Mouse (Mus musculus) left cerebral cortex, adult 11 months (tissue): ENCODE measurements around the gene Tfap2c.

ENCODE experiments used
- DNase-seq: peaks from one replicate; pipeline ENCODE4 v3.0.0; 2022; ENCODE audit warnings: low spot score

Tfap2c gene

DNA sequence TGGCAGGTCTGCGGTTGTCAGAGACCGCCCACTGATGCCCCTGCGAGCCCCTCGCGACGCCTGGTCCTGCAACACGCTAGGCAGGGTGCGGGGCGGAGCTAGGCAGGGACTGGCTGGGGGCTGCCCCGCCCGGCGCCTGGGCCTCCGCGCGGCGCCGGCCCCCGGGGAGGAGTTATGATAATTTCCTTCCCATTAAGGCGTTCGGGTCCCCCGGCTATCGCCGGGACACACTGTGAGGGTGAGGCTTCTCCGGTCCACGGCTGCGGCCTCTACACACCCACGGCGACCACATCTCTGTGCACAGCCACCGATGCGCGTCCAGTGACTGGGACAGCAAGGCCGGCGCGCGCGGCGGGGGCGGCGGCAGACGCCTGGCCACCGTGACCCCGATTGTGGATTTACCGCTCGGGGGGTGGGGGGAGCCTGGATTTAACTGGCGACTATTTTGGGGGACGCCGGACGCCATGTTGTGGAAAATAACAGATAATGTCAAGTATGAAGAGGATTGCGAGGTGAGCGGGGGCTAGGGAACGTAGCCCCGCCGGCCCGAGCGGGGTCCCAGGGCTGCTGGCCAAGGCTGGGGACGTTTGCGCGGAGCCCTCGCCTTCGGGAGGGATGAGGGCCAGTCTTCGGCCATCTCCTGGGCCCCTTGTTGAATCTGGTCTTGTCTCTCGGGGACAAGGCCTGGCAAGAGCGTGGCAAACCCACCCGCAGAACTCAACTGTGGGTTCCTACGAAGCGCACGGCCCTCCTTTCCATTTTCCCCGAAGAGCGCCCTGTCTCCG lies at the start of gene Tfap2c:
Tfap2c (plus strand) TSS at position 223 of the 785 bp plus-strand sequence.
- DNase-seq, result no peak

DNA sequence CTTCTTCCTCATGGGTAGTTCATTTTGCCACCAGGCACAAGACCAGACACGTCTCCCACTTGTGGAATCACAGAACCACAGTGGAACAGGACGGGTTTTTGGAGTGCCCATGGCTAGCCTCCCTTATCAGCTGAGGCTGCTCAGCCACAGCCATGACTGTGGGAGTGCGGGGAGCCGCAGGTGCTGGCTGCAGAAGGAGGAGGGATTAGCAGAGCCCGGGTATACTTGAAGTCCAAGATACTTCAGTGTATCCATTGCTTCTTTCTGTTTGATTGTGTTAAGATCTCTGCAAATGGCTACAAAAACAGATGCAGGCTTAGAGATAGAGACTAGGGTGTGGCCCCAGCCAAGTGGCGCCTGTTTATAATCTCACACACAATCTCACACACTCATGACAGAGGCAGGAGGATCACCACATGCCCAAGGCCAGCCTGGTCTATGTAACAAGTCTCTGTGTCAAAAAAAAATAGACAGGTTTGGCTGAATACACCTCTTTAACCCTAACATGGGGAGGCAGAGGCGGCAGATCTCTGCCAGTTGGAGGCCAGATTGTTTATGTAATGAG lies 48.6 kb upstream of the Tfap2c start:
- no peak for DNase-seq

DNA sequence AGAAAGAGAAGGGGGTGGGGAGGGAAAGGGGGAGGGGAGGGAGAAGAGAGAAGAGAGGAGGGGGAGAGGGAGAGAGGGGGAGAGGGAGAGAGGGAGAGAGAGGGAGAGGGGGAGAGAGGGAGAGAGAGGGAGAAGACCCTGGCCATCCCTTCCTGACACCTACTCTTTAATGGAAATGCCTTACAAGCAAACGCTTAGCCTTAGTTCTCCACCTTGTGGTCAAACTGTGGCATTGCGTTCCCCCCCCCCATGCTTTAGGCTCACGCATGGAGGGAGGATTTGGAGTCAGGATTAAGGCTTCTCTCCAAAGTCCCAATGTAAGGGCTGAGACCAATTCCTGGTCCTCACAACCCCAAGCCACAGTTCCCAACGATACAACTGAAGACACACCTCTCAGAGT lies 48.1 kb upstream of the Tfap2c start:
- no peak for DNase-seq

DNA sequence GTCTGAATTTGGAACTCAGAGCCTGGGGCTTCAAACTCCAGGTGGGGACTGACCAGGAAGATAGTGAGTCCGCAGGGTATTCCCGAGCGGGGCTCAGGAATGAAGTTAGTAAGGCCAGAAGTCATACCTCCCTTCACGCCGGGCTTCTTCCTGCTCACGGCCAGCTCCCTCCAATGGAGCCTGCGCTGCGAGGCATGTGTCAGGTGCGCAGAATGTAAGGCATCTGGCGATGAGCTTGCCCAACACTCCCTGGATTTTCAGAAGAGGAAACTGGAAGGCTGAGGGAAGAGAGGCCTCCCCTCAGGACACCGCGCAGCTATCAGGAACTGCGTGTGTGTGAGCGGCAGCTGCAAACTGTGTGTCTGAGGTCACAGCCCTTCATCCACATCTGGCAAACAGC lies 47.2 kb upstream of the Tfap2c start:
- DNase-seq, result no peak

DNA sequence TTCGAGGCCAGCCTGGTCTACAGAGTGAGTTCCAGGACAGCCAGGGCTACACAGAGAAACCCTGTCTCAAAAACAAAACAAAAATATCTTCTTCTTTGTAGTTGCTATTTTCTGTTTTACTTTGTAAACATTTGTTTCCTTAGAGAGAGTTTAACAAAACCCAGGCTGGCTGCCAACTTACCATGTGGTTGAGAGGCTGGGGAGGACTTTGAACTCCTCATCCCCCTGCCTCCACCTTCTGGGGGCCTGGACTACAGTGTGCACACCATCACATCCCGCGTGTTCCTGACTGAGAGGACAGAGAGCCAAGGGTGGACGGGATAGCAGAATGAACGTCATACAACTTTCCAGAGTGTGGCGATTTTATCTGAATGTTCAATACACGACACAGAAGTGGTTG lies 43.3 kb upstream of the Tfap2c start:
- no peak for DNase-seq

DNA sequence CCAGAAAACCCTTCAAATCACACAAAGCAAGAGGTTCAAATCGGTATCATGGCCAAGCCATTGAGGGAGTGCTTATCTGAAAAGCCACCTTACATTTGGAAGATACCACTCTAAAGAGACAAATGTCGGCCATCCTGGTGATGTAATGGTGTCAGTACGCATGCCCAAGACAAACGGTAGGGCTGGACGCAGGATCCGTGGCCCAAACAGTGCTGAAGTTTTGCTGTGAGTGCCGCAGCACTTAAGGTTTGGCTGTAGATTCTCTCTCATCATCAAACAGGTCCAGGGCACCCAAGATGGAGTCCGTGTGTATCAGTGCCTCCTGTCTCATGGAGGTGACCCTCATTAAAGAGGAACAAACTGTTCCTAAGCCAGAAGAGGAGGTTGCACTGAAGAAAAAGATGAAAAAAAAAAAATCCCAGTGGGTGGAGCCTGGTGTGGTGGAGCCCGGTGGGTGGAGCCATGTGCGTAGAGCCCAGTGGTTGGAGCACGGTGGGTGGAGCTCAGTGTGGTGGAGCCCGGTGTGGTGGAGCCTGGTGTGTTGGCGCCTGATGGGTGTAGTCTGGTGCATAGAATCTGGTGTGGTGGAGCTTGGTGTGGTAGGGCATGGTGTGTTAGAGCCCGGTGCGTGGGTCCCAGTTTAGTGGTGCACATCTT lies 39.2 kb upstream of the Tfap2c start:
- DNase-seq, result no peak

DNA sequence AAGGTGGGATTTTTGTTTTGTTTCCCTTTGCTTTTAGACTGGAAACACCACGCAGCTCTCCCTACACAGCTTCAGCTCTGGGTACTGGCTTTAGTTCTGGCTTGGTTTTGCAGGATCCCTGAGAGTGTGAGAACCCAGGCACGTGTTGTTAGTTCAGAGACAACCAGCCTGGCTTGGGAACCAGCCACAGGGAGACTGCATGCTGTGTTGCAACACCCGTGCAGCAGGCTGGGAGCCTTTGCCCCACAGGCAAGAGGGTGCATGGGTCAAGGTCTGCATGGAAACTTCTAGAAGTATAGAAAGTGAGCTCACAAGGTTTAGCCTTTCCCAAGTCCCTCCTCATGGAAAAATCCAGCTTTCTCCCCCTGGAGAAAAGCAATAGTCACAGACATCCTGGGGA lies 38.5 kb upstream of the Tfap2c start:
- DNase-seq, result no peak

DNA sequence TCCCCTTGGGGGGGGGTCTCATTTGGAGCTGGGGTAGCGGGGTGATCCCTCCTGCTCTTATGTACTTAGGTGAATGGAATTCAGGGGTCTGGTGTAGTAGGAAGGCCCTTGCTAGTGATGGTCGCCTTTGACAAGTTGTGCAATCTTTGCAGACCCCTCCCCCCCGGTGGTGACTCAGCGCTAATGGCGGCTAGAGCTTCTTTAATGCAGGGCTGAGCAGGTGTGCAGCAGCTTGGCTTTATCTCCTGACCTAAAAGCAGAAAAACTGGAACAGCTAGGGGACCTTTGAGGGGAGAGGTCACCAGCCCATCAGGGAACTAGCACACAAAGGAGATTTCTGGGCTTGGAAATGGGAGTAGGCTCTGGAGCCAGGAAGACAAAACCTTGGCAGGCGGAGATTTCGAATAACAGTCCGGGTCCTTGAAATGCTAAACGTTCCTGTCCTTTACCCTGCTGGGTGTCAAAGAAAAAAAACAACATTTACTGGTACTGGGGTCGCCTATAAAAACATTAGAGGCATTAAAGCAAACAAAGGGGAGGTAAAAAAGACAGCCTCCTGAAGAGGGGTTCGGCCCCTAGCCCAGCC lies 32.9 kb upstream of the Tfap2c start:
- no peak for DNase-seq

DNA sequence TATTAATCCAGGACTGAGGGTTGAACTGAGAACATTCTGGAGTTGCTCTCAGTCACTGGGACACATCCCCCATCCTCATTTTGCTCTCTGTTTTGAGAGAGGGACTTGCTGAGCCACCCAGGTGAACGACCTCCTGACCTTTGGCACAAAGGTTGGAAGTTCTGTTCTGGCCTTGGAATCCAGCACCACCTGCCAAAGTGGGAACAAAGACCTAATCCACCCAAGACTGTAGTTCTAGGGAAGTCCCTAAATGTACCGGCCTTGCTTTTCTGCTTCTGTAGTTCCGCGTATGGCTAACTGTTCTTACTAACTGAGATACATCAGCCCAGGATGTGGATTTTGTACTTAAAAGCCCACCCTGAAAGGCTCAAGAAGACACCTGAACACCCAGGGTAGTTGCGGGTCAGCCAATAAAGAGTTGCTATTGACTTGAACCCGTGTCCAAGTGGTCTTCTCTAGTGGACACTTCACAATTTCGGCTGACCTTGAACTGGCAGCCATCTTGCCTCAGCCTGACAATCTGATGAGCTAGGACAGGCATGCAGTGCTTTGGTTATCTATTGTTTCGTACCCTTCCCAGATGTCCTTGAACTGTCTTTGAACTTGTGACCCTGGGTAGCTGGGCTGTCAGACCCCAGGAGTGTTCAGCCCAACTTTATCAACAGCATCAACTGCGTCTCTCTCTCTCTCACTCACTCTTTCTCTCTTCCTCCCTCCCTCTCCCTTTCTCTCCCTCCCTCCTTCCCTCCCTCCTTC lies 28.6 kb upstream of the Tfap2c start:
- DNase-seq, result no peak

DNA sequence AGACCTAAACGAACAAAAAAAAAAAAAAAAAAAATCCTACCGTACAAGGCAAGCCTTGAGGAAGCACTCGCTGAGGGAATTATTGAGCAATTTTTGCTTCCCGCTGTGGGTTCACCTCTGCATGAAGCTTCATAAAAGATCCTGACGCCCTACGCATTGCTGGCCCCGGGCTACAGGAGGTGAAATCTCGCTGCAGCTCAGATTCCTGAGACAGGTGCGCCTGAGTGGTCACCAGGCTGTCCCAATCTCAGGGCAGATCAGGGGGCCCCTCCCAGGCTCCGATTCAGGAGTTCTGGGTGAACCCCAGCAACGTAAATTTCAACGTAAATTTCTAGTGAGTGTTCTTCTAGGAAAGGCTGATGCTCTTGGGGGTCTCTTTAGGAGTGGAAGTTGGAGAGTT lies 26.9 kb upstream of the Tfap2c start:
- DNase-seq, result no peak

DNA sequence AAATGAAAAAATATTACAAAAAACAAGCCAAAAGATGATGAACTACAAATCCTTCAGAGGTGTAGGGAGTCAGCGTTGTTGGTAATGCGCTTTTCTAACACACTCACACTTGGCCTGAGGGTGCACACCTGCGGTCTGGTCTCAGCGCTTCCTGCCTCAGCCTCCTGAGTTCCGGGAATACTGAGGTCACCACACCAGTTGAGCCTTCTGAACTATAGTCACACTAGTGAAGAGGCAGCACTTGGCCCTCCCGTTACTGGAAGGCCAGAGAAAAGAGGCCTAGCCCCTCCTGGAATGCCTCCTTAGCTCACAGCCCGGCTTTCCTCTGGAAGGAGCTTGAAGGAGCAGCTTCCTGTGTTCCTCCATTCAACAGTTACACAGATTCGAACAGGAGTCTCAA lies 22.2 kb upstream of the Tfap2c start:
- no peak for DNase-seq

DNA sequence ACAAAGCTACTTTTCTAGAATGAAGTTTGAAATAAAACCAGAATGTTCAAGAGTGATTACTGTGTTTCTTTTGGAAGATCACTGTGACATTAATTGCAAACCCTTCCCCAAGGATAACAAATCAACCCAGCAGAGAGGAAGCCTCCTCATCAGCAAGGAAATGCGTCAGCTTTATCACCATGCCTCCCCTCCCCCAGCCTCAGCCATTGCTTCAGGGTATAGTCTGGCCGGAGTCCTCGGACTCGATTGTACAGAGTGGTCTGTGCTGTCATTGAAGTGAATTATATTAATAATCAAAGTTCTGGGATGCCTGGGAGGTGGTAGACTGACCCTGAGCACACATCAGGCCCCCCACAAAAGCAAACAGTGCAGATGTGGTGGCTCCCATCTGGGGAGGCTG lies 5.4 kb upstream of the Tfap2c start:
- no peak for DNase-seq

DNA sequence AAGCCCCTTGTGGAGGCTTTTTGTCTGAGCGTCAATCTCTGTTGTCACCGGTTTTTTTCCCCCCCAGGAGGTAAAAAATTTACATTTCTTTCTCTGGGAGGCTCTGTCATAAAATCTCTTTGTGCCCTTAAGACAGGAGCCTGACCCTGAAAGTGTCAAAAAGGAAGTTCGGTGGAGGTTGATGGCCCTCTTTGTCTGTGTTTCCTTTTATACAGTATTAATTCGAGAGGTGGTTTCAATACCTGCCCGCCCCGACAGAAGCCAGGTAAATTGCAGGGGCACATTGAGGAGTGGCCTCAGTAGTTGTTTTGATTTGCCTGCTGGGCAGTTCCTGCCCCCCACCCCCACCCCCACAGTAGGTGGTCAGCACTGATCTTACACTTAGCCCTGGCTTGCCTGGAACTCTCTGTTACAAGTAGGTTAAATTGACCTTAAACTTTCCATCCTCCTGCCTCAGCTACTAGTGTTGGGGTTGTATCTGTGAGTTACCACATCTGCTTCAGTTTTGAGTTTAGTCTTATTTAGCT lies 4.7 kb upstream of the Tfap2c start:
- DNase-seq, result no peak

DNA sequence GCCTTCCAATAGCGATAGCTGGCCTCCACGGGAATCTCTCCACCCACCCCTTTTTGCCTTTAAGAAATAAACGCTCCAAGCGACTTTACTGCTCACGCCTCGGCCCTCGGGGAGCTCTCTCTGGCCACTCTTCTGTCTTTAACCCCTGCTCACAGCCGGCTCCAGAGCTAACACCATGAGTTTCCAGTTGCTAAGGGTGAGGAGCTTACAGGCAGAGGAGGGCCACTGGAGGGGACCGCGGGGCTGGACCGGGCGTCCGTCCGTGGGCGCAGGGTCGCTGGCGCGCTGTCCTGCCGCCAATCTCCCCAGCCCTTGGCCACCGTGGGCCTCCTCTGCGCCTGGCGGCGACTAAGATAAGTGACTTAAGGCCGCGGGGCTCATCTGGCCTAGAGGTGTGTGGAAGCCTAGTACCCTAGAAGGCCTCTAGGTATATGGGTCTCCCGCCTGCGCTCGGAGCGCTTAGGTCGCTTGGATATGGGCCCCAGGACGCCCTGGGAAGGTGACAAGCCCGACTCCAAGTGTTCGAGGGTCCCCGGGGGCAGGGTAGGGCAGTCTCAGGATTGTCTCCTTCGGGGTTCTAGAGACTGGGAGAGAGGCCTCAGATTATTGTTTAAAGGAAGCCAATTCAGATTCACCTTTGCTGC lies 3.7 kb upstream of the Tfap2c start:
- no peak for DNase-seq

DNA sequence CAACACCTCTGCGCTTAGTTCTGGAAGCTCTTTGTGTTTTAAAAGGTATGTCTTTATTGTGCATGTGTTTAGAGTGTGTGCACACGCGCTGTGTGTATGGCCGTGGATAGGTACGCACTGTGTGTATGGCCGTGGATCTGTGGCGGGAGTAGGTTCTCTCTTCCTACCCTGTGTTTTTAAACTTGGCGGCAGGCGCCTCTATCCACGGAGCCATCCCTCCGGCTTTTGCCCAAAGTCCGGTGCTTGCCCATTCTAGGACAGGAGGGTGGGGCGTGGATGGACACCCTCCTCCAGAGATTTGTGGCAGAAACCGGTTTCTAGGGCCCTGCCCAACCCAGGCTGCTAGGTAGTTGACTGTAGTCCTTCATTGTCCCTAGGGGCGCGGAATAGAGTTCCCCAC lies 2.8 kb upstream of the Tfap2c start:
- no peak for DNase-seq

DNA sequence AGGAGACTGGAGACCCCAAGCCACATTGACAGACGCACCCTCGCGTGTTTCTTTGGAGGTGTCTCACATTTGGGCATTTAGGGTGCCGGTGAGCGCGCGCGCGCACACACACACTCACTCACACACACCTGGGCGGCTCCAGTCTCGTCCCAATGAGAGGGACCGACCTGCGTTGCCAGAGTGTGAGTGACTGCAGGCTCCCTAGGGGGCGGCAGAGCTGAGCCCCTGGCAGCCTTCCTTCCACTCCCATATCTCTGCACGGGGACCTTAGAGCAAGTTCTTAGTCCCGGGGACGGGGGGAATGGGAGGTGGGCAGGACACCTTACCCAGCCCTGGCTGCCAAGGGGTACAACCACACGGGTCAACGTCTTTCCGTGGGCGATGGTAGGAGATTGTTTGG lies 2.3 kb upstream of the Tfap2c start:
- no peak for DNase-seq

DNA sequence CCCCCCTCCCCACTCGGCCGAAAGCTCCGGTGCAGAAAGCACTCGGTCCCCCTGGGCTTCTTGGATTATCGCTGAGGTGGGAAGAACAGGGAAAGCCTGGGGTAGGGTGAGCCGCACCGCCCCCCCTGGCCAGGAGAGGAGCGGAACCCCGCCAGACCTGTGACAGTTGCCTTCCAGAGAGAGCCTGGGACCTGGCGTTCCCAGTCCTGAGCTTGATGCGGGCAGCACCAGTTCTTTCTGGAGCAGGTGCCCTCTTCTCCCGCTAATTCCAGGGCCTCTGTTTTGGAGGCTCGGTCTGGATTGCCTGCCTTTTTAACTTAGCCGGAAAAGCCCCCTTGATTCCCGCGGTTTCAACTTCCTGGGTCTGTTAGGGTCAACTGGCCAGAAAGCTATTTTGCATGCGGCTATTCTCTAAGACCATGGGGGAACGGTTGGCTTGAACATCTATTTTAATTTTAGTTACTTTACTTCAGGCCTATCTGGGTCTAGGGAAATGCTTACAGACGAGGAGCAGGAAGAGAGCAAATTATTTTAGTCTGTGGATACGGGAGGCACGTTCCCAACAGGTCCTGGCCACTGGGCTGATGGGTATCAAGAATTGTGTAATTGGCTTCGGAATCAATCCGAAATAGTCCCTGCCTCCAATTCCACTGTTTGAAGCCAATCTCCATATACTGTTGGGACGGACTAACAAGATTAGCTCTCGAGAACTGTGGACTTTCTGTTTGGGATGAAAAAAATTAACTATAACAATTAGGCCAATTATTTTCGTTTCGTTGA lies 1.4 kb upstream of the Tfap2c start:
- no peak for DNase-seq

DNA sequence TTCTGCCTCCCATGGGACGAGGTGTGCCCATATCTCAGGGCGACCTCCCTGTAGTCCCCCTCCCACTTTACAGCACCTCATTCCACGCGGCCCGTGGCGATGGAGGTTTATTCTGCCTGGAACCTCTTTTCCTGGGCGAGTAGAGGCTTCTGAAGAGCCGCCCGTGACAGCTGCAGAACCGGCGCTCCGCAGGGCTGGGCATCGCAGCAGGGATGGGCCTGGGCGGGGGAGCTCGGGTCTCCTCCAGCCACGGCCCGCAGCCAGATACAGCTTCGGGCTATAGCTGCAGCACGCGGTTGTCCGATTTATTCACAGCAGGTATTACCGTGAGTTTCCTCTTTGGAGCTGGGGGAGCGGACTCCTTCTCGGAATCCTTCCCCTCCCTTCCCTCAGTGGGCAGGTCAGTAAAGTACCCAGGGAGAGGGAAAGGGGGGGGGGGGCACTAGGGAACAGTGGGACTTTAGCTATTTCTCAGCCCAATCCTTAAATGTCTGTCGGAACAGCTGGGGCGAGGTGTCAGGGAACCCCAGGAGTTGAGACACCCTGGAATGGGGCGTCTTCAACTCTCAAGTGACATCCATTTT lies 629 bp upstream of the Tfap2c start:
- no peak for DNase-seq

DNA sequence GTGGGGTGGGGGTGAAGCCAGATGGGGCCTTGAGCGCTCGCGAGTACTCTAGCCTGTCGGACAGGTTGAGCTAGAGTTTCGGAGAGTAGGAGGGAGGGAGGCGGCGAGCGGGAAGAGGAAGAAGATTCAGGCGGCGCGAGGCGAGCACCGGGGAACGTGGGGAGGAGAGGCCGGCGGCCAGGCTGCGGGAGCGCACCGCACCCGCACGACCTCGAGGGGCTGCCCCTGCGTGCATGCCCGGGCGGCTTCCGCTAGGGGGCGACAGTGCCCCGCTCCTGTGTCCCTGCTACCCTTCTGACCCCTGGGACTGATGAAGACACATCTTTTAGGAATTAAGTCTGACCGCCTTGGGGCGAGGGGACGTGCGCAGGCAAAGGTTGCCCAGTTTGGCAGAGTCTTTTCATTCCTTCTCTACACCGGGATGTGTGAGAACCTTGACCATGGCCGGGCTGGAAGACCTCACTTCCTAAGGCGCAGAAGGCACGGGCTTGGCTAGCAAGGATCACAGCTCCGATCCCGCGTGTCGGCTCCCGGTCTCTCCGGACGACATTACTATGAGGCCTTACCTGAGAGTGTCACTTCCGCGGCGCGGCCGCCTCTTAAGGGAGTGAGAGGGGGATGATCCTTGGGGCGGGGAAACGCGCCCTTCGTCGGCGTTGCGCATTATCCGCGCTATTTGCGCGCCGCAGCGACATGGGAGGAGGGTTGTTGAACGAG lies 1.1 kb downstream of the Tfap2c start:
- no peak for DNase-seq
